ENCODE assay signal across 8 mouse cellular contexts in the genomic region with DNA sequence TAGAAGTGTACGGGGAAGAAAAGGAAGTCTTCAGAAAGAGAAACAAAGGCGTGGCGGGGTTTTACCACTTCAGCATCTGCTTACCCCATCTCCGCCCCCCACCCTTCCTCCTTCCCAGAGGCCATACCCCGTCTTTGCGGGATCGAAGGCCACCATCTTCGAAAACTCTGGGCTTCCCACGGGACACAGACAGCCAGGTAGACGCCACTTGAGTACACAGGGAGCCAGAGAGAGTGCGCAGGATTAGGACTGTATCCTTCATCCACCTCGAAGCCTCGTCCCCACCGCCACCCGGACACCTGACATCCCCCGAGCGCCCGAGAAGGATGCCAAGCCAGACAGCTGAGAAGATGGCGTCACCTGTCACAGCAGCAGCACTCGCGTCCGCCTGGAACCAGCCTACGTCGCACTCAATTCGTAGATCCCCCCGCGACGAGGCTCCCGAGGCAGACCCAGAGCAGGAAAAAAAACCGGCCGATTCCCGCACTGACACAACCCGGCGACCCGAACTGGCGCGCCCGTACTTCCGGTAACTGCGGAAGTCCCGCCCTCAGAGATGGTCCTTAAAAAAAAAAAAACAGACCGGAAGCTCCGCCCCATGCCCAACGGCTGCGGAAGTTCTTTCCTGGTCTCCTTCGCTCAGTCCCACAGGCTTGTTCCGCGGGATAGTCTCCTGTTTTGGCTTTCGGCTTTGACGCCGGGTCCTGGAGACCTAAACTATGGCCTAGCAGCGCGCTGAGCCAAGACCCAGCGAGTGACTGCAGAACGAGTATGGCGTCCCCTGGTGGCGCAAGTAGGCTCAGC. TPM values are rescaled to one million over a fixed set of nuclear protein-coding genes. Genes with fewer than 3 reads are reported as not detected.
A peak's percentile ranks its signal among the peaks of the same experiment; 100 is the strongest.
DNase-seq lines count a peak whose midpoint lies in the region; ATAC-seq and TF ChIP-seq lines count a peak whose summit lies in the region.

No protein-coding gene starts in this region.

- H3K9ac ChIP-seq in hindbrain, postnatal 0 days (replicated peaks; ENCODE audit: low read length), result peak overlapping the region; percentile 78

- H3K9me3 ChIP-seq in hindbrain, postnatal 0 days (ENCODE audit: low read length), result no peaks in the 10 kb centered on the region

- H3K27me3 ChIP-seq in hindbrain, postnatal 0 days (ENCODE audit: insufficient read depth, low read length), result no peaks in the 10 kb centered on the region

- peak; percentile 84 for DNase-seq in T-cell, adult 2 months (ENCODE audit: low spot score)
- DNase-seq in cerebellum, postnatal 36 days, result peak; percentile 88 to 92
- peak; percentile 89 for DNase-seq in gastrocnemius, adult 18-20 months (ENCODE audit: low spot score)
- DNase-seq in hindbrain, postnatal 0 days (ENCODE audit: low spot score), result peak; percentile 95
- peak; percentile 85 to 89 for DNase-seq in left cerebral cortex, adult 2 months (ENCODE audit: extremely low spot score in 1 of 2, low spot score in 2 of 2)
- DNase-seq in right cerebral cortex, adult 2 months (ENCODE audit: low spot score in 2 of 2), result peak; percentile 87 to 91
- DNase-seq in urinary bladder, postnatal 14 days (ENCODE audit: low spot score), result peak; percentile 89

- H3K4me2 ChIP-seq in hindbrain, postnatal 0 days (ENCODE audit: low read depth, low read length), result peak overlapping the region; percentile 72

- H3K27ac ChIP-seq in hindbrain, postnatal 0 days, result peak overlapping the region; percentile 96
- peak overlapping the region; percentile 99 for H3K27ac ChIP-seq in left cerebral cortex, adult 2 months

- under 1% methylated on average over 57 of the region's 57 CpGs for WGBS in hindbrain, postnatal 0 days

- H3K4me3 ChIP-seq in hindbrain, postnatal 0 days (ENCODE audit: low read length), result peak overlapping the region; percentile 86
- H3K4me3 ChIP-seq in left cerebral cortex, adult 2 months, result peak overlapping the region; percentile 68

- peaks cover 7% of the 10 kb centered on the region; the same call in 1 of the 2 replicates for H3K4me1 ChIP-seq in hindbrain, postnatal 0 days (ENCODE audit: insufficient read depth, low read length)

- intact Hi-C loops in left cerebral cortex, adult 2 months (cut with DNase I), result loop anchor here (1.0 to 10.0 kb wide), 2 partner anchors 15 to 894 kb away; partner anchors contain the start of genes Idi1 and Zmynd11

- H3K36me3 ChIP-seq in hindbrain, postnatal 0 days (ENCODE audit: insufficient read depth, low read length), result 0 out of 2 replicates have a peak, but pooled peaks cover 5% of the 10 kb centered on the region

- peak; percentile 94 for ATAC-seq in hindbrain, postnatal 0 days
- ATAC-seq in megakaryocyte, adult 5-6 weeks (ENCODE audit: poor library complexity, severe bottlenecking), result peak; percentile 73

- peak; percentile 100 for TF ChIP-seq CTCF in hindbrain, postnatal 0 days (IDR thresholded peaks at IDR 0.05; ENCODE audit: low read depth)
- peak; percentile 92 for TF ChIP-seq CTCF in left cerebral cortex, adult 2 months (IDR thresholded peaks at IDR 0.05)

RNA-seq across cellular contexts. Expression of gene Wdr37, which starts 1.0 kb away (rescaled TPM):
- 10 to 100 TPM; 28.1 to 31.2 TPM for total RNA-seq in gastrocnemius, adult 18-20 months (2021)
- 58.8 and 60.7 TPM in 2 replicates for total RNA-seq in hindbrain, postnatal 0 days (2014; rRNA removed)
- polyA plus RNA-seq in hindbrain, postnatal 0 days (2015; fragmentation: Nextera tagmentation; extraction: Ambion mirVana), result 36.9 and 38.3 TPM in 2 replicates
- 100 to 1,000 TPM in 1 of 2 experiments, 10 to 100 TPM in 1; 98.0 to 106 TPM for total RNA-seq in left cerebral cortex, adult 2 months (2021)
- total RNA-seq in megakaryocyte, adult 5-6 weeks (2015), result 40.7 and 43.1 TPM in 2 replicates
- 37.2 and 53.1 TPM in 2 replicates for total RNA-seq in megakaryocyte, adult 5-6 weeks (2017)

RNA-seq across cellular contexts. Expression of gene Idi1, which starts 14.6 kb away (rescaled TPM):
- 1 to 10 TPM; 5.1 to 5.5 TPM for total RNA-seq in gastrocnemius, adult 18-20 months (2021)
- total RNA-seq in hindbrain, postnatal 0 days (2014; rRNA removed), result 40.5 and 49.8 TPM in 2 replicates
- polyA plus RNA-seq in hindbrain, postnatal 0 days (2015; fragmentation: Nextera tagmentation; extraction: Ambion mirVana), result 65.3 and 71.0 TPM in 2 replicates
- 10 to 100 TPM; 32.6 to 35.1 TPM for total RNA-seq in left cerebral cortex, adult 2 months (2021)
- 26.1 and 30.5 TPM in 2 replicates for total RNA-seq in megakaryocyte, adult 5-6 weeks (2015)
- 26.5 and 32.9 TPM in 2 replicates for total RNA-seq in megakaryocyte, adult 5-6 weeks (2017)

Comparison
In these comparisons a context has a peak if more than half of its experiments do, and no peak if none do; other contexts are left out.
1. Peak in every context shown above with its lines: DNase-seq, ATAC-seq, H3K4me3 ChIP-seq and H3K27ac ChIP-seq.